Mouse (Mus musculus) liver, embryonic 15.5 days (tissue): Measurements from ENCODE around the gene D16Ertd472e. TPM values are rescaled to one million over a fixed set of nuclear protein-coding genes. Genes with fewer than 3 reads are reported as not detected.

Experiments used
- polyA plus RNA-seq: library from polyadenylated mRNA; unstranded; fragments of >200 nt; fragmentation: Nextera tagmentation; extraction: Ambion mirVana; gene quantifications from 2 replicates; pipeline ENCODE4 v1.2.1, GENCODE M21; 2015

Gene D16Ertd472e
- polyA plus RNA-seq, 1 experiment from 2014 or later = 3.5 TPM

Other genes with a start within 250 kb of the D16Ertd472e start
- 20.1 and 21.0 TPM in 2 replicates for gene Btg3, start 199.5 kb downstream of the D16Ertd472e start, polyA plus RNA-seq